Mouse (Mus musculus): ENCODE results near the gene Ttc25.

DNA sequence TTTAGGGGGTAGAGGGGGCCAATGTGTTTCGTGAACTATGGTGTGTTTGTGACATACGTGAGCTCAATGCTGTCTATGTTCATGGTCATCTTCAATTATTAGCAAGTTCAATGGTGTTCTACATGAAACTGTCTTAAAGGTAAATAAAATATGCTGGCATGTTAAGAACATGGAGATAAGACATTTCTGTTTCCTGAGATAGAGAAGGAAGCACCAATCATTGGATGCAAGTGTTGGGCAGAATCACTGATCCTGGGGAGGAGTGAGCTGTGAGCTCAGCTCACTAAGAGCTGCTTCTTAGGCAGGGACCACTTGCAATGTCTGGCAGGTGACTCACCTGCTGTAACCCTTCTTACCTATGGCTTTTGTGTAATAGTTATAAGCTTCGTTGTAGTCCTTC lies 56.0 kb downstream of the Ttc25 start:
- no peak for TF ChIP-seq CTCF (IDR thresholded peaks at IDR 0.05; ENCODE audit: borderline replicate concordance, insufficient read depth, low read depth, low read length)
- no peak for TF ChIP-seq POLR2A (IDR thresholded peaks at IDR 0.05; ENCODE audit: borderline replicate concordance, insufficient read depth, low read length)
